ENCODE assay signal across 12 mouse cellular contexts in the genomic region with DNA sequence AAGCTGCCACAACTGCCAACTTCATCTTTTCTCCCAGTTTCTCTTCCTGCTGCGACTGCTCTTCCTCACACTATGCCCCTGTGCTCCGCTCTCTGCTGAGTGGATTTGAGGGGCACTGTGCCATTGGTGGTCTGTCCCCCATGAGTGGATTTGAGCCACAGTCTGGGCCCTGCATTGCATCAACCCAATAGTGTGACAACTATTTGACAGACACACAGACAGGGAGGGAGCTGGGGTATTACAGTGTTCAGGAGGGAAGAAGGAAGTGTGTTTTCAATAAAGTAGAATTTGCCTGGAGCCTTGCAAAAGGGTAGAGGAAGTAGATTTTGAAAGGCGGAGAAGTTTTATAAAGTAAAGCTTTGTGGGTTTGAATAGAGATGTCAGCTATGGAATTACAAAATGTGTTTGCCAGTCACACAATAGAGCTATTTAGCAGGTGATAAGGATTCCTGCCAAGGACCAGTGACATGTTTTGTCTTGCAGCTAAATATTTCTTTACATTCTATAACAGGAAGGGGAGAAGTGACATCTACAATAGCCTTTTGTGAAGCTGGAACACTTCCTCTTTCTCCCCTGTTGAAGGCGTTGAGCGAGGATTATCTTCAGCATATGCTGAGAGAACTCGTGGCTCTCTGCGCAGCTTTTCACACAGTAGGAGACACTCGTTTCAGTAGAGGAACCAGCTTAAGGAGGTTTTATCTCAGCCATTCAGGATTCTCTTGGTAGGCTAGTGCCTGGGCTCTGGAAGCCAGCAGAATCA. TPM values are rescaled to one million over a fixed set of nuclear protein-coding genes. Genes with fewer than 3 reads are reported as not detected.
DNase-seq lines count a peak whose midpoint lies in the region; ATAC-seq lines count a peak whose summit lies in the region.
"Had no signal": no experiment of that assay in that cellular context is flagged by ENCODE, and none has a peak within 500 bp of the region (broad histone marks: within the 10 kb centered on the region; RNA-seq: fewer than 3 reads in every experiment).

No protein-coding gene starts in this region.

- no peaks in the 10 kb centered on the region for H3K27me3 ChIP-seq in liver, embryonic 11.5 days (replicated peaks; ENCODE audit: control insufficient read depth, insufficient read depth, low read length)
- no peaks in the 10 kb centered on the region for H3K27me3 ChIP-seq in liver, embryonic 12.5 days (replicated peaks)
- H3K27me3 ChIP-seq: heart, embryonic 12.5 days had no signal

- H3K27ac ChIP-seq in liver, embryonic 11.5 days (ENCODE audit: low read depth, low read length) = no peak overlapping the region
- H3K27ac ChIP-seq in liver, embryonic 12.5 days = no peak overlapping the region
- H3K27ac ChIP-seq: forebrain, embryonic 10.5 days had no signal

- H3K4me2 ChIP-seq in liver, embryonic 11.5 days = no peak overlapping the region
- H3K4me2 ChIP-seq in liver, embryonic 12.5 days = no peak overlapping the region
- H3K4me2 ChIP-seq: heart, embryonic 12.5 days had no signal

- DNase-seq in liver, embryonic 11.5 days (ENCODE audit: low spot score) = no peak
- peak; percentile 7 for DNase-seq in c-Kit-positive CD71-negative TER-119-negative erythroid progenitor cells, embryonic 14.5 days (ENCODE audit: low read depth)
- DNase-seq in natural killer cell, adult 2 months (ENCODE audit: low spot score in 2 of 2) = no peak
- DNase-seq in layer of hippocampus, adult 9-10 months (ENCODE audit: low spot score) = no peak
- DNase-seq: adrenal gland, postnatal 14 days; cerebellum, postnatal 14 days; kidney, adult 2 months had no signal

- H3K4me3 ChIP-seq in liver, embryonic 11.5 days (ENCODE audit: low read depth, low read length) = no peak overlapping the region
- H3K4me3 ChIP-seq in liver, embryonic 12.5 days = no peak overlapping the region
- H3K4me3 ChIP-seq: forebrain, embryonic 10.5 days; heart, embryonic 12.5 days had no signal

- no peaks in the 10 kb centered on the region for H3K36me3 ChIP-seq in liver, embryonic 11.5 days (ENCODE audit: control insufficient read depth, insufficient read depth, low read length)
- no peaks in the 10 kb centered on the region for H3K36me3 ChIP-seq in liver, embryonic 12.5 days
- H3K36me3 ChIP-seq: forebrain, embryonic 10.5 days; heart, embryonic 12.5 days had no signal

- H3K4me1 ChIP-seq in liver, embryonic 11.5 days (replicated peaks; ENCODE audit: control insufficient read depth, insufficient read depth, low read length) = no peaks in the 10 kb centered on the region
- no peaks in the 10 kb centered on the region for H3K4me1 ChIP-seq in liver, embryonic 12.5 days

- 0 out of 2 replicates have a peak, but pooled peaks have one; percentile 26 for ATAC-seq in liver, embryonic 11.5 days (replicated peaks; ENCODE audit: low FRiP score)
- no peak for ATAC-seq in liver, embryonic 12.5 days
- peak; percentile 86 for ATAC-seq in granulocyte monocyte progenitor cell, adult 5-6 weeks (replicated peaks; ENCODE audit: poor library complexity, severe bottlenecking)
- peak; percentile 76 for ATAC-seq in monocyte, adult 5-6 weeks (replicated peaks; ENCODE audit: insufficient number of reproducible peaks, low FRiP score, low TSS enrichment, poor library complexity, severe bottlenecking)

- WGBS in liver, embryonic 11.5 days = 55% methylated on average over 8 of the region's 8 CpGs
- 28% methylated on average over 8 of the region's 8 CpGs for WGBS in liver, embryonic 12.5 days (ENCODE audit: insufficient replicate concordance)

- H3K9me3 ChIP-seq in liver, embryonic 11.5 days (ENCODE audit: control insufficient read depth, low read length) = no peaks in the 10 kb centered on the region
- no peaks in the 10 kb centered on the region for H3K9me3 ChIP-seq in liver, embryonic 12.5 days (replicated peaks)
- H3K9me3 ChIP-seq: forebrain, embryonic 10.5 days; heart, embryonic 12.5 days had no signal

- no peak overlapping the region for H3K9ac ChIP-seq in liver, embryonic 11.5 days (ENCODE audit: low read depth, low read length)
- no peak overlapping the region for H3K9ac ChIP-seq in liver, embryonic 12.5 days
- H3K9ac ChIP-seq: heart, embryonic 12.5 days had no signal

RNA-seq across cellular contexts. Expression of gene Strap, which starts 38.3 kb away (rescaled TPM):
- polyA plus RNA-seq in liver, embryonic 11.5 days (2014; fragmentation: Nextera tagmentation; extraction: Ambion mirVana) = 188 and 201 TPM in 2 replicates
- 130 and 131 TPM in 2 replicates for polyA plus RNA-seq in liver, embryonic 12.5 days (2016; fragmentation: Nextera tagmentation; extraction: Ambion mirVana)
- total RNA-seq in granulocyte monocyte progenitor cell, adult 5-6 weeks (2014; fragmentation: Nextera tagmentation) = 116 and 121 TPM in 2 replicates
- 155 and 171 TPM in 2 replicates for total RNA-seq in granulocyte monocyte progenitor cell, adult 5-6 weeks (2017)
- 83.6 to 127 TPM (median 84.4 TPM) in 3 replicates for total RNA-seq in monocyte, adult 5-6 weeks (2017)

RNA-seq across cellular contexts. Expression of gene Eps8, which starts 41.9 kb away (rescaled TPM):
- 2.5 and 2.7 TPM in 2 replicates for polyA plus RNA-seq in liver, embryonic 11.5 days (2014; fragmentation: Nextera tagmentation; extraction: Ambion mirVana)
- 1.5 and 1.7 TPM in 2 replicates for polyA plus RNA-seq in liver, embryonic 12.5 days (2016; fragmentation: Nextera tagmentation; extraction: Ambion mirVana)
- total RNA-seq in granulocyte monocyte progenitor cell, adult 5-6 weeks (2014; fragmentation: Nextera tagmentation) = 1.3 and 2.1 TPM in 2 replicates
- 2.8 and 3.9 TPM in 2 replicates for total RNA-seq in granulocyte monocyte progenitor cell, adult 5-6 weeks (2017)
- 50.3 to 74.9 TPM (median 55.6 TPM) in 3 replicates for total RNA-seq in monocyte, adult 5-6 weeks (2017)

RNA-seq across cellular contexts. Expression of gene Dera, which starts 57.7 kb away (rescaled TPM):
- 87.3 and 87.5 TPM in 2 replicates for polyA plus RNA-seq in liver, embryonic 11.5 days (2014; fragmentation: Nextera tagmentation; extraction: Ambion mirVana)
- 60.1 and 63.6 TPM in 2 replicates for polyA plus RNA-seq in liver, embryonic 12.5 days (2016; fragmentation: Nextera tagmentation; extraction: Ambion mirVana)
- total RNA-seq in granulocyte monocyte progenitor cell, adult 5-6 weeks (2014; fragmentation: Nextera tagmentation) = 46.0 and 48.5 TPM in 2 replicates
- total RNA-seq in granulocyte monocyte progenitor cell, adult 5-6 weeks (2017) = 113 and 143 TPM in 2 replicates
- total RNA-seq in monocyte, adult 5-6 weeks (2017) = 28.7 to 54.5 TPM (median 37.0 TPM) in 3 replicates

Comparison
In these comparisons a context has a peak if more than half of its experiments do, and no peak if none do; other contexts are left out.
1. RNA of gene Eps8, which starts 41.9 kb away (total RNA-seq): 50.3 to 74.9 TPM in monocyte, adult 5-6 weeks; 1.3 to 3.9 TPM in granulocyte monocyte progenitor cell, adult 5-6 weeks; every median in the first group is over 10 times any median in the second.